Mouse (Mus musculus) adrenal gland, postnatal 14 days (tissue): ENCODE results near the gene Fbn1. TPM values are rescaled to one million over a fixed set of nuclear protein-coding genes. Genes with fewer than 3 reads are reported as not detected.

Experiments used
- DNase-seq: peaks from one replicate; pipeline ENCODE4 v3.0.0; 2021; ENCODE audit warnings: mixed read lengths
- total RNA-seq: library from RNA; stranded (reverse); gene quantifications from 2 replicates; pipeline ENCODE4 v1.2.3, GENCODE M21; 2021

The Fbn1 gene
- total RNA-seq, 1 experiment from 2014 or later: 88.2 TPM

GRCm38 (mm10) chr2:125331581-125331980 is 176.2 kb downstream of the Fbn1 start:
- no peak for DNase-seq

GRCm38 (mm10) chr2:125330506-125330905 is 177.3 kb downstream of the Fbn1 start:
- no peak for DNase-seq

DNA sequence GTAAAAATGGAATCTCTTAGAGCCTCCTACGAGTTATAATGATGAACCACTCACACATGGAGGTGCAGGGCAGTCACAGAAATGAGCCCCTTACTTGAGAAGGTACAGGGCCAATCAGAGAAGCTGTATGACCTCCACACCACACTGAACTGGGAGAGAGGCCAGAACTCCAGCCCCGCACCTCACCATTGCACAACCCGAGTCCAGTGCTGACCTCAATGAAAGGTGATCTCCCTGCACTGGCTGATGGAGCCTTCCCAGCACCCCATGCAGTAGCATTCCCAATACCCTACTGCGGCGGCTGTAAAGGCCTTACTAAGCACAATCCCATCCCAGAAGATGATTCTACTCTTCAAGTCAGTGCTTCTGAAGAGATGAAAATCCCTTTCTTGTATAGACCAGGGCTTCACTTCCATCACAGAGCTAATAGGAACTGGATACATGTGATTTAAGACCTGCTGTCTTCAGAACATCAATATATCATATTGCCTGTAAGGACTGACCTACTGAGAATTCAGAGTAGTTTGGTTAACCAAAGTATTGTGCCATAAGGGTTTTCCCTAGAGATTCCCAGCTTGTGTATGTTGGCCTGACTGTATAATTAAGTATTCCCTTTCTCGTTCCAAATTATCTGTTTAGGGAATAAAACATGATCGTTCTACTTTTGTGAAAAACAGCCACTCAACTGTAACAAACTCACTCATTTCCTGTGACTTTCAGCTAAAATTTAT is 182.5 kb downstream of the Fbn1 start:
- DNase-seq: peak; percentile 27

- no peak for DNase-seq
Observed at GRCm38 (mm10) chr2:125324455-125324854, 183.3 kb downstream of the Fbn1 start.

- DNase-seq: no peak
Observed at GRCm38 (mm10) chr2:125323347-125323746, 184.4 kb downstream of the Fbn1 start.

DNA sequence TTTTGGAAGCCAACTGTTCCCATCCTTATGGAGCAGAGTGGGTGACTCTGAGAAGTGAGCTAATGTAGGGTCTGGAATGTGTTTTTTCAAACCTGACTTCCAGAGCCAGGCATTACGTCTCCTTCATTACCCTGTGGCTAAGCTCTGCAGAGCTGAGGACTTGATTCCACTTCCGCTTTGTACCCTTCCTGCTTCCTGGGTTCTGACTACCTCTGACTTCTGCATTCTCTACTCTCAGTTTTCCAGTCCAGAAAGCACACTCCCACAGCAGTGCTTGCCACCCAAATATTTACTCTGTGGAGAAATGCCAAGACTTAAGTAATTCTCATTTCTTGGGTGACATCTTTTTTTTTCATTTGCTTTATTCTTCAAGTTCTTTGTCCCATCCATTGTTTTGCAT is 185.2 kb downstream of the Fbn1 start:
- DNase-seq: no peak

- no peak for DNase-seq
Observed at GRCm38 (mm10) chr2:125321071-125321470, 186.7 kb downstream of the Fbn1 start.

DNA sequence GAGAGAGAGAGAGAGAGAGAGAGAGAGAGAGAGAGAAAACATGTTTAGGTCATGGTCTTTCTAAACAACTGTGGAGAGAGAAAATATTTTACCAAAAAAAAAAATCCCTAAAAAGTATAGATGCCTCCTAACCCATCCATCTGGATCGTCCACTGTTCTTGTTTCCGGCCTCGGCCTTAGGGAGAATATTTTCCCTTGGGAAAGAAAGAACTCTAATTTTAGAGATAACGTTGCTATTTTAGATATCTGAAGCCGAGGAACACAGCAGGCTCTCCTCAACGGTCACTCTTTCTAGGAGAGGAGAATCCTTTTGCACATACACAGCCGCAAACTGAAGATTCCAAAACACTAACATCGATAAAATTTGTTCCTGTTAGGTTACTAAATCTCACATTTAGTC is 188.1 kb downstream of the Fbn1 start:
- no peak for DNase-seq

DNA sequence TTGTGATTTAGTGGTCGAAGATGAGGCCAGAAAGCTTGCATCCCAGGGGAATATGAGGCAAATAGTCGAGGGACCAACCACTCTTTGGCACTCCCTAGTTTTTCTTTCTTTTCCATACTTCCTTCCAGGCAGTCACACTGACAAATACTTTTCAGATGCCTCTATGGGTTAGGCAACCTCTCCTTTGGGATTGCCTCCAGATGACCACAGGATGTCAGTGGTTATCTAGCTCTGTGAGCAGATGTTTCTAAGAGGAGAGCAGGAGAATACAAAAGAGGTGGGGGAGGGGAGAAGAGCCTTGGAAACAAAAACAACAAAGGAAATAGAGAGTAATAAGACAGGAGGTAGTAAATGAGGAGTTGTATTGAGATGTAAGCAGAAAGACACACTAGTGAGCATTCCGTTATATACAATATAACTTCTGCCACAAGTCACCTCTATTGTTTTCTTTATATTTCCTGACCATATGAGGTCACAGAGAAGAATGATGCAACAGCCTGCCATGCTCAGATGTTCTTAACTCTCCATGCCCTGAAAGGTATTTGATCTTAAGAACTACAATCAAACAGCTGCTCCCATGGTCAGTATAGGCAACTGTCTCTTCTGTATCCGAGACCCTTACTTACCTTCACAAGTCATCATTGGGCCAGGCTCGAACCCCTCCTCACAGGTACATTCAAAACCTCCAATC is 189.3 kb downstream of the Fbn1 start:
- no peak for DNase-seq

- DNase-seq: no peak
Observed at GRCm38 (mm10) chr2:125315203-125315602, 192.6 kb downstream of the Fbn1 start.

DNA sequence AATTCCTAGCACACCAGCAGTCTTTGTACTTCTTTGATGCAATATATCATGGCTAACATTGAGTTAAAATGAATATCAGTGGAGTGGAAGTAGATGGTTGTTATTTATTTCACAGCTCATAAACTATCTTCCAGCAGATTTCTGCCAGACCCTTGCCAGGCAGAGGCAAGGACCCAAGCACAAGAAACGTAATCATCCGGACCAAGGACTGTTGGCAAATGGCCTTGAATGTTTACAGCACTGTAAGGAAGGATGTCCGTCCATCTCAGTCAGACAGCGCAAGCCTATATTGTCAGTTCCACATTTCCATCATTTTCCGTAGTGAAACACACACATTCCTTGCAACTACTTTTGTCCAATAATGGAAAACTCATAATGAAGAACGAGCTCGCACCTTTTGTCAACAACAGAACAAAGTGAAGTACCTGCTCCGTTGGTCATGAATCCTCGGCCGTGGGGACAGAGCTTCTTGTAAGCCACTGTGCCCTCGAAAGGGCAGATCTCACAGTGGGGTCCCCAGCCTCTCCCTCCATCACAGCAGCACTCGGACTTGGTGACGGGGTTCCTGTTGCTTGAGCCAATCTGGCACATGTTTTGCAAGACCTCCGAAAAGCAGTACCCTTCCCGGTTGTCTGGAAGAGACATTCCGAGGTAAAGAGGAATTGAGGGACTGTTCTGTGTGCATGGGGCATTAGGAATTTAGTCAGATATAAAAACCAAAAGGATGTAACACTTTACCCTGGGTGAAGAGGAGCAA is 193.4 kb downstream of the Fbn1 start:
- DNase-seq: no peak

- no peak for DNase-seq
Observed at GRCm38 (mm10) chr2:125309710-125310109, 198.1 kb downstream of the Fbn1 start.

GRCm38 (mm10) chr2:125305671-125306070 is 202.1 kb downstream of the Fbn1 start:
- DNase-seq: no peak

DNA sequence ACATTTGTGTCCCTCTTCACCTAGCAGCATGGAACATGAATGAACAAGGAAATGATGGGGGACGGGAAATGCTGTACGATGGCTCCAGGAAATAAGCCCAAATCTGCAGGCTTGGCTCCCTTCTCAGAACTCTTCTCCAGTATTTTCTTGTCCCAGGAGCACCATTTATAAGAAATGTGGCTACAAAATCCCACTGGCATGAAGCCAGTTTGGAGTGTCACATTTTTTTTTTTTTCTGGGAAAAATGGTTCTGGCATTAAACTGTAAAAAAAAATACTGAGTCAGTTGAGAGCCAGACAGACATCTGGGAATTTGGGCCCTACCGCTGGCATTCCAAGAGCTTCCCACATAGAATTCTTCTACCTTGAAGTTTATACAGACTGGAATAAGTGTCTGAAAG is 203.0 kb downstream of the Fbn1 start:
- DNase-seq: no peak

GRCm38 (mm10) chr2:125303764-125304384 is 203.9 kb downstream of the Fbn1 start:
- no peak for DNase-seq

DNA sequence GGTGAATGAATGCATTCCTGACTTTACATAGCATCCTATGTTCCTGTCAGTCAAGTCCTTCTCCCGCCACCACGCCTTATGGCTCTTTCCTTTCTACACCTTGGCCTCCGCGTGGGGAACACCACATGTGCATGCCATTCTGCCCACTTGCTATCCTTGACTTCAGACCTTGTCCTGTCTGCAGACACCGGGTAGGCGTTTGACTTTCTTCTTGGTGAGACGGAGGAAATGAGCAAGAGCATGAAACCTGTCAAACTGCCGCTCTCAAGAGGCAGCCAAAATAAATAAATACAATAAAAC is 205.2 kb downstream of the Fbn1 start:
- DNase-seq: no peak

GRCm38 (mm10) chr2:125301877-125302624 is 205.7 kb downstream of the Fbn1 start:
- DNase-seq: no peak

GRCm38 (mm10) chr2:125298841-125299240 is 209.0 kb downstream of the Fbn1 start:
- DNase-seq: no peak

DNA sequence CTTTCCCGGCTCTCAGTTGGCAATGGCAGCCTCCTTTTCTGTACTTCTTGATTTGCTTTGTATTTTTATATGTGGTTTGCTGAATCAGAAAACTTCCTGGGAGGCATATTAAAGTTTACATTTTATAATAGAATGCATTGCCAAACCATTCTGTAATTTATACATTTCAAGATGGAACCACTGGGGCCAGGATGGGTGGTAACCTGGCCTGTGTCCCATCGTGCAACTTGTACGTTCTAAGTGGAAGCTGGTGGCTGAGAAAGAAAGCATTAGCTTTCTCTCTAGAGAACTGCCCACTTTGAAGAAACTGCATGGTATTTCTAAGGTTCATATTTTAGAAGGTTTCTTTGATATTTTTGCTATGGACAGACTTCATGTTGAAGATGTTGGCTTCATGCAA is 212.3 kb downstream of the Fbn1 start:
- DNase-seq: no peak

DNA sequence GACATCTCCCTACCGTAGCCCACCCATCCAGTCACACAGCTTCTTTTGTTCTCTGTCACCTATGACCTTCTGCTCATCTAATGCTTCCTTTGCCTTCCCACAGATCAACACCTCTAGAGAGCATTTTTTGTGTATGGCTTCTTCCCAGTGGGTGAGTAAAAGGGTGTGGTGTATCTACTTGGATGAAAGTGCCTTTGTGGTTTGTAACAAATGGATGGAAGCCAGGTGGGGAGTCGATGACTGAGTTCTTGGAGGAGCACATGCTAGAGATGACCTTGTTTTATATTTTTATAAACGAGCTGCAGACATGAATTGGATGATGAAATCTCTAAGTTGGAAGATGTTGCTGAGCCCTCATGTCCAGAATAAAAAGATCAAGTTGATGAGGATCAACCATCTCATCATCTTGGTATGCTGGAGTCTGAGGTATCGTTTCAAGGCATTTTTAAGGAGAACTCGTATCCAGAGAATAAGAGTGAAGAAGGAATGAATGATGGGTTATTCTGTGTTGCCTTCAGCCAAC is 213.8 kb downstream of the Fbn1 start:
- no peak for DNase-seq

- no peak for DNase-seq
Observed at GRCm38 (mm10) chr2:125292616-125293015, 215.2 kb downstream of the Fbn1 start.

DNA sequence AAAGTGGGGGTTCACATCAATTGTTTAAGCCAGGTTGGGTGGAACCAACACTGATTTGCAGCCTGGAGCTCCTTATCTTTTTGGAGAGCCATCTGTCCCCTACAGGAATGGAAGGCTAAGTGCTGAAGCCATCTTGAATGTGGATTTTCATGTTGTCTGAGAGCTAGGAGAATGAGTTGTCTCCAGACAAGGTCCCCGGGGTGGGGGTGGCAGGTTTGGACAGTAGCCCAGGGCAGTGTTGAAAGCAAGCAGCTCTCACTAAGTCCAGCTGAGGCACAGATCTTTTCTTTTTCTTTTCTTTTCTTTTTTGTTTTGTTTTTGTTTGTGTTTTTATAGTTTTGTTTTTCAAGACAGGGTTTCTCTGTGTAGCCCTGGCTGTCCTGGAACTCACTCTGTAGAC is 216.7 kb downstream of the Fbn1 start:
- DNase-seq: peak; percentile 48
